Mouse (Mus musculus) embryonic facial prominence, embryonic 10.5 days (tissue): ENCODE data around the gene Otx2. TPM values are rescaled to one million over a fixed set of nuclear protein-coding genes. Genes with fewer than 3 reads are reported as not detected.
A peak's percentile ranks its signal among the peaks of the same experiment; 100 is the strongest.

Source experiments
- DNase-seq: peaks from one replicate; pipeline ENCODE4 v3.0.0-alpha.2; 2017; ENCODE audit warnings: low spot score
- H3K27ac ChIP-seq: fragments of 300-500 bp; sonication (generic); replicated peaks from 2 replicates; pipeline ENCODE4 v1.5.1; 2016; ENCODE audit warnings: mild to moderate bottlenecking
- H3K27me3 ChIP-seq: fragments of 300-500 bp; sonication (generic); replicated peaks from 2 replicates; pipeline ENCODE4 v1.6.1; 2016; ENCODE audit warnings: low read depth, mild to moderate bottlenecking; ENCODE audit not compliant: poor library complexity, severe bottlenecking
- H3K36me3 ChIP-seq: fragments of 300-500 bp; sonication (generic); replicated peaks from 2 replicates; pipeline ENCODE4 v1.6.1; 2016; ENCODE audit warnings: mild to moderate bottlenecking, moderate library complexity
- H3K4me1 ChIP-seq: fragments of 300-500 bp; sonication (generic); 2 replicates; pipeline ENCODE4 v1.6.1; 2016
- H3K4me3 ChIP-seq: fragments of 300-500 bp; sonication (generic); 2 replicates; pipeline ENCODE4 v1.5.1; 2016; ENCODE audit warnings: mild to moderate bottlenecking, moderate library complexity
- H3K9me3 ChIP-seq: fragments of 300-500 bp; sonication (generic); 2 replicates; pipeline ENCODE4 v1.6.1; 2016; ENCODE audit warnings: mild to moderate bottlenecking
- WGBS: fragments of 180-500 bp; shearing (Covaris S2); methylation state at CpG from one replicate; pipeline ENCODE4 v1.1.7; 2016; 5-methylcytosine and 5-hydroxymethylcytosine counted together
- polyA plus RNA-seq: library from polyadenylated mRNA; unstranded; fragments of >200 nt; fragmentation: Nextera tagmentation; extraction: Ambion mirVana; gene quantifications from 2 replicates; pipeline ENCODE4 v1.2.1, GENCODE M21; 2016

Otx2 gene
- polyA plus RNA-seq, 1 experiment from 2014 or later, result 15.2 TPM

GRCm38 (mm10) chr14:48655792-48656550, 17.6 kb downstream of the Otx2 start:
- H3K27ac ChIP-seq, result no peak overlapping the region

GRCm38 (mm10) chr14:48655073-48655791, 18.4 kb downstream of the Otx2 start:
- Histone ChIP-seq H3K27ac (no peak overlapping the region), H3K9me3 (no peaks in the 10 kb centered on the region), H3K4me3 (peak overlapping the region; percentile 36), H3K27me3 (peaks cover 99% of the 10 kb centered on the region), H3K36me3 (no peaks in the 10 kb centered on the region), H3K4me1 (peaks cover 27% of the 10 kb centered on the region)
- DNase-seq, result peak; percentile 59
- WGBS, result 2% methylated on average over 33 of the region's 33 CpGs

More at GRCm38 (mm10) chr14:48655792-48656550, 17.6 kb downstream of the Otx2 start:
- H3K4me1 ChIP-seq, result peaks cover 27% of the 10 kb centered on the region
- H3K9me3 ChIP-seq, result no peaks in the 10 kb centered on the region
- H3K27me3 ChIP-seq, result peaks cover 100% of the 10 kb centered on the region
- DNase-seq, result peak; percentile 43
- whole genome bisulfite sequencing, result 8% methylated on average over 21 of the region's 21 CpGs
- no peaks in the 10 kb centered on the region for H3K36me3 ChIP-seq
- peak overlapping the region; percentile 36 for H3K4me3 ChIP-seq

- Histone ChIP-seq H3K4me1 (peaks cover 27% of the 10 kb centered on the region), H3K27ac (no peak overlapping the region), H3K36me3 (no peaks in the 10 kb centered on the region), H3K9me3 (no peaks in the 10 kb centered on the region), H3K4me3 (peak overlapping the region; percentile 36), H3K27me3 (peaks cover 93% of the 10 kb centered on the region)
- WGBS, result 3% methylated on average over 20 of the region's 20 CpGs
- no peak for DNase-seq
Observed at GRCm38 (mm10) chr14:48654551-48655072, 19.0 kb downstream of the Otx2 start.

GRCm38 (mm10) chr14:48653676-48654510, 19.7 kb downstream of the Otx2 start:
- Histone ChIP-seq H3K9me3 (no peaks in the 10 kb centered on the region), H3K36me3 (no peaks in the 10 kb centered on the region), H3K4me3 (no peak overlapping the region), H3K4me1 (peaks cover 27% of the 10 kb centered on the region), H3K27ac (no peak overlapping the region), H3K27me3 (peaks cover 86% of the 10 kb centered on the region)
- no peak for DNase-seq
- whole genome bisulfite sequencing, result 10% methylated on average over 22 of the region's 22 CpGs

GRCm38 (mm10) chr14:48653081-48653480, 20.5 kb downstream of the Otx2 start:
- H3K4me3 ChIP-seq, result no peak overlapping the region
- H3K4me1 ChIP-seq, result peaks cover 25% of the 10 kb centered on the region
- peaks cover 78% of the 10 kb centered on the region for H3K27me3 ChIP-seq
- no peaks in the 10 kb centered on the region for H3K9me3 ChIP-seq
- H3K36me3 ChIP-seq, result no peaks in the 10 kb centered on the region
- WGBS, result 71% methylated on average over 3 of the region's 3 CpGs
- no peak overlapping the region for H3K27ac ChIP-seq
- DNase-seq, result no peak

- H3K4me1 ChIP-seq, result peaks cover 25% of the 10 kb centered on the region
- peaks cover 69% of the 10 kb centered on the region for H3K27me3 ChIP-seq
- no peak for DNase-seq
Observed at GRCm38 (mm10) chr14:48652256-48652655, 21.4 kb downstream of the Otx2 start.

GRCm38 (mm10) chr14:48651471-48652211, 22.0 kb downstream of the Otx2 start:
- peak; percentile 58 for DNase-seq
- Histone ChIP-seq H3K27me3 (peaks cover 63% of the 10 kb centered on the region), H3K4me3 (peak overlapping the region; percentile 41), H3K27ac (no peak overlapping the region), H3K4me1 (peaks cover 25% of the 10 kb centered on the region), H3K36me3 (no peaks in the 10 kb centered on the region), H3K9me3 (no peaks in the 10 kb centered on the region)
- WGBS, result 3% methylated on average over 26 of the region's 26 CpGs

More at GRCm38 (mm10) chr14:48652256-48652655, 21.4 kb downstream of the Otx2 start:
- Histone ChIP-seq H3K9me3 (no peaks in the 10 kb centered on the region), H3K27ac (no peak overlapping the region), H3K4me3 (peak overlapping the region; percentile 41; the same call in 1 of the 2 replicates), H3K36me3 (no peaks in the 10 kb centered on the region)
- WGBS, result 19% methylated on average over 12 of the region's 12 CpGs

GRCm38 (mm10) chr14:48641462-48642395, 31.9 kb downstream of the Otx2 start:
- 75% methylated on average over 12 of the region's 12 CpGs for WGBS
- 0 out of 2 replicates have a peak, but pooled peaks cover 4% of the 10 kb centered on the region for H3K27me3 ChIP-seq
- H3K36me3 ChIP-seq, result no peaks in the 10 kb centered on the region
- no peak overlapping the region for H3K4me3 ChIP-seq
- H3K9me3 ChIP-seq, result no peaks in the 10 kb centered on the region
- no peaks in the 10 kb centered on the region for H3K4me1 ChIP-seq
- no peak overlapping the region for H3K27ac ChIP-seq
- no peak for DNase-seq

GRCm38 (mm10) chr14:48633141-48633540, 40.5 kb downstream of the Otx2 start:
- H3K4me3 ChIP-seq, result no peak overlapping the region
- 81% methylated on average over 3 of the region's 3 CpGs for WGBS
- no peaks in the 10 kb centered on the region for H3K9me3 ChIP-seq
- no peaks in the 10 kb centered on the region for H3K27me3 ChIP-seq
- no peak overlapping the region for H3K27ac ChIP-seq
- H3K4me1 ChIP-seq, result no peaks in the 10 kb centered on the region
- no peak for DNase-seq
- H3K36me3 ChIP-seq, result no peaks in the 10 kb centered on the region

- WGBS, result 88% methylated on average over 8 of the region's 8 CpGs
- Histone ChIP-seq H3K4me3 (no peak overlapping the region), H3K27ac (no peak overlapping the region), H3K4me1 (no peaks in the 10 kb centered on the region), H3K36me3 (no peaks in the 10 kb centered on the region), H3K27me3 (no peaks in the 10 kb centered on the region), H3K9me3 (no peaks in the 10 kb centered on the region)
- no peak for DNase-seq
Observed at GRCm38 (mm10) chr14:48632335-48632734, 41.3 kb downstream of the Otx2 start.

- Histone ChIP-seq H3K36me3 (no peaks in the 10 kb centered on the region), H3K4me3 (no peak overlapping the region), H3K27ac (no peak overlapping the region), H3K9me3 (no peaks in the 10 kb centered on the region), H3K27me3 (no peaks in the 10 kb centered on the region), H3K4me1 (no peaks in the 10 kb centered on the region)
- 83% methylated on average over 2 of the region's 2 CpGs for WGBS
- no peak for DNase-seq
Observed at GRCm38 (mm10) chr14:48631486-48631885, 42.1 kb downstream of the Otx2 start.
